ENCODE assay signal across 10 mouse cellular contexts in the genomic region with DNA sequence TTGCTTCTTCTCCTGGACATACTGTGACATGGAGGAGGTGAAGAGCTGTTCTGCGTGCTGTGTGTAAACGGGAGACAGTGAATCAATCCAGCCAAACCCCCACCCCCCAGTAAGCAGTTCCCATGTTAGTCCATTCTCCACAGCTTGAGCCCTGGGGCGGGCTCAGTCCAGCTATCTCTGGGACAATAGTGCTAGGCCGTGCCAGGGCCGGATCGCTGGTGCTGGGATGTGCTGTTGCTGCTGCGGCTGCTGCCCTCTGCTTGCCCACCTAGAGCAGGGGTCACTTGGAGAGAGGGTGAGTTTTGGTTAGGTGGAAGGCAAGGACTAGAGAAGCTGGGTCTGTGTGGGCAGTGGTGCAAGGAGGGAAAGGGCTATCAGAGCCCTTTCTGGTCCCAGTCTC. TPM values are rescaled to one million over a fixed set of nuclear protein-coding genes. Genes with fewer than 3 reads are reported as not detected.
DNase-seq lines count a peak whose midpoint lies in the region; ATAC-seq and TF ChIP-seq lines count a peak whose summit lies in the region.
"Had no signal": no experiment of that assay in that cellular context is flagged by ENCODE, and none has a peak within 500 bp of the region (broad histone marks: within the 10 kb centered on the region; RNA-seq: fewer than 3 reads in every experiment).

No protein-coding gene starts in this region.

- H3K27me3 ChIP-seq in kidney, postnatal 0 days (ENCODE audit: insufficient read depth, low read length): no peaks in the 10 kb centered on the region
- H3K27me3 ChIP-seq in G1E (ENCODE audit: insufficient read depth, low read length): no peaks in the 10 kb centered on the region
- no peaks in the 10 kb centered on the region for H3K27me3 ChIP-seq in liver, embryonic 13.5 days

- no peak overlapping the region for H3K9ac ChIP-seq in kidney, postnatal 0 days (ENCODE audit: low read depth, low read length)
- peak overlapping the region; percentile 23 for H3K9ac ChIP-seq in liver, embryonic 13.5 days

- no peak for ATAC-seq in kidney, postnatal 0 days (replicated peaks; ENCODE audit: low FRiP score, low read depth)
- no peak for ATAC-seq in G1E (ENCODE audit: extremely low read depth, insufficient number of reproducible peaks, low FRiP score, poor library complexity, severe bottlenecking)
- no peak for ATAC-seq in liver, embryonic 13.5 days (ENCODE audit: low read depth)
- ATAC-seq in CD4-positive, CD25-positive, alpha-beta regulatory T cell, adult 4 months: no peak

- no peak overlapping the region for H3K4me3 ChIP-seq in kidney, postnatal 0 days (replicated peaks; ENCODE audit: low read depth, low read length)
- peak overlapping the region; percentile 31; the same call in 1 of the 2 replicates for H3K4me3 ChIP-seq in G1E (ENCODE audit: low read depth, low read length)
- no peak overlapping the region for H3K4me3 ChIP-seq in brown adipose tissue, adult 24 weeks (ENCODE audit: insufficient read depth, low read depth, low read length)
- no peak overlapping the region for H3K4me3 ChIP-seq in liver, embryonic 13.5 days (replicated peaks)

- peaks cover 16% of the 10 kb centered on the region for H3K36me3 ChIP-seq in kidney, postnatal 0 days (ENCODE audit: insufficient read depth, low read length)
- H3K36me3 ChIP-seq in G1E (replicated peaks): peaks cover 80% of the 10 kb centered on the region
- peaks cover 14% of the 10 kb centered on the region for H3K36me3 ChIP-seq in liver, embryonic 13.5 days

- 50% methylated on average over 7 of the region's 7 CpGs for WGBS in kidney, postnatal 0 days
- 66% methylated on average over 7 of the region's 7 CpGs for WGBS in liver, embryonic 13.5 days (ENCODE audit: insufficient replicate concordance)

- no peak overlapping the region for H3K4me2 ChIP-seq in kidney, postnatal 0 days (ENCODE audit: low read length)
- H3K4me2 ChIP-seq in liver, embryonic 13.5 days: 0 out of 2 replicates have a peak overlapping the region, but pooled peaks have one; percentile 14

- H3K9me3 ChIP-seq in kidney, postnatal 0 days (replicated peaks; ENCODE audit: low read length): no peaks in the 10 kb centered on the region
- no peaks in the 10 kb centered on the region for H3K9me3 ChIP-seq in G1E (replicated peaks)
- no peaks in the 10 kb centered on the region for H3K9me3 ChIP-seq in liver, embryonic 13.5 days (replicated peaks)

- no peak for TF ChIP-seq CTCF in kidney, postnatal 0 days (IDR thresholded peaks at IDR 0.05; ENCODE audit: low read depth)
- TF ChIP-seq CTCF in G1E (IDR thresholded peaks at IDR 0.05; ENCODE audit: low read depth, low read length): no peak

- 0 out of 2 replicates have a peak overlapping the region, but pooled peaks have one; percentile 21 for H3K27ac ChIP-seq in kidney, postnatal 0 days
- H3K27ac ChIP-seq in brown adipose tissue, adult 24 weeks (replicated peaks; ENCODE audit: low read depth, low read length): peak overlapping the region; percentile 33
- peak overlapping the region; percentile 51 for H3K27ac ChIP-seq in liver, embryonic 13.5 days

- peaks cover 38% of the 10 kb centered on the region for H3K4me1 ChIP-seq in kidney, postnatal 0 days (replicated peaks; ENCODE audit: insufficient read depth, low read length)
- peaks cover 86% of the 10 kb centered on the region for H3K4me1 ChIP-seq in G1E (ENCODE audit: insufficient read depth, low read depth, low read length)
- peaks cover 50% of the 10 kb centered on the region for H3K4me1 ChIP-seq in brown adipose tissue, adult 24 weeks (ENCODE audit: control insufficient read depth, insufficient read depth, insufficient read length, low read length)
- peaks cover 98% of the 10 kb centered on the region for H3K4me1 ChIP-seq in liver, embryonic 13.5 days (replicated peaks)

- no peak for DNase-seq in kidney, postnatal 0 days (ENCODE audit: low spot score)
- DNase-seq in kidney, adult 11 months: no peak
- no peak for DNase-seq in G1E (ENCODE audit: low spot score)
- no peak for DNase-seq in liver, embryonic 13.5 days
- no peak for DNase-seq in left cerebral cortex, adult 11 months (ENCODE audit: low spot score)
- DNase-seq: kidney, postnatal 14 days; right cerebral cortex, postnatal 14 days had no signal

RNA-seq across cellular contexts. Expression of gene Arhgef2, which starts 20.6 kb away (rescaled TPM):
- polyA plus RNA-seq in kidney, postnatal 0 days (2015; fragmentation: Nextera tagmentation; extraction: Ambion mirVana): 53.7 and 65.4 TPM in 2 replicates
- 170 and 181 TPM in 2 replicates for total RNA-seq in G1E (2014; fragmentation: Nextera tagmentation)
- 64.2 and 66.2 TPM in 2 replicates for total RNA-seq in G1E (2017)
- polyA plus RNA-seq in G1E (2012): 277 and 291 TPM in 2 replicates
- 13.7 and 23.6 TPM in 2 replicates for polyA plus RNA-seq in brown adipose tissue, adult 24 weeks (2012; ENCODE audit: insufficient read depth, insufficient read length, missing spikeins)
- polyA plus RNA-seq in liver, embryonic 13.5 days (2015; fragmentation: Nextera tagmentation; extraction: Ambion mirVana): 16.4 and 17.9 TPM in 2 replicates
- polyA plus RNA-seq in CD4-positive, CD25-positive, alpha-beta regulatory T cell, adult 4 months (2017; shearing (Covaris generic)): 10 to 100 TPM; 36.5 to 48.6 TPM

RNA-seq across cellular contexts. Expression of gene Rxfp4, which starts 26.6 kb away (rescaled TPM):
- not detected in 2 replicates for polyA plus RNA-seq in kidney, postnatal 0 days (2015; fragmentation: Nextera tagmentation; extraction: Ambion mirVana)
- not detected in 2 replicates for total RNA-seq in G1E (2014; fragmentation: Nextera tagmentation)
- total RNA-seq in G1E (2017): 0.12 TPM in 1 of 2 replicates, not detected in the other
- not detected in 2 replicates for polyA plus RNA-seq in G1E (2012)
- polyA plus RNA-seq in brown adipose tissue, adult 24 weeks (2012; ENCODE audit: insufficient read depth, insufficient read length, missing spikeins): not detected in 2 replicates
- not detected in 2 replicates for polyA plus RNA-seq in liver, embryonic 13.5 days (2015; fragmentation: Nextera tagmentation; extraction: Ambion mirVana)
- under 1 TPM in 1 of 2 experiments, not detected in 1; 0.26 TPM for polyA plus RNA-seq in CD4-positive, CD25-positive, alpha-beta regulatory T cell, adult 4 months (2017; shearing (Covaris generic))
- total RNA-seq: megakaryocyte progenitor cell, adult 5-6 weeks had no signal

RNA-seq across cellular contexts. Expression of gene Ssr2, which starts 50.6 kb away (rescaled TPM):
- 294 and 311 TPM in 2 replicates for polyA plus RNA-seq in kidney, postnatal 0 days (2015; fragmentation: Nextera tagmentation; extraction: Ambion mirVana)
- total RNA-seq in G1E (2014; fragmentation: Nextera tagmentation) (269 and 289 TPM in 2 replicates), G1E (2017) (132 and 134 TPM in 2 replicates)
- 123 and 280 TPM in 2 replicates for polyA plus RNA-seq in G1E (2012)
- polyA plus RNA-seq in brown adipose tissue, adult 24 weeks (2012; ENCODE audit: insufficient read depth, insufficient read length, missing spikeins): 84.2 and 89.0 TPM in 2 replicates
- 187 and 206 TPM in 2 replicates for polyA plus RNA-seq in liver, embryonic 13.5 days (2015; fragmentation: Nextera tagmentation; extraction: Ambion mirVana)
- 100 to 1,000 TPM; 160 to 161 TPM for polyA plus RNA-seq in CD4-positive, CD25-positive, alpha-beta regulatory T cell, adult 4 months (2017; shearing (Covaris generic))

RNA-seq across cellular contexts. Expression of gene Khdc4, which starts 59.3 kb away (rescaled TPM):
- 71.4 and 72.1 TPM in 2 replicates for polyA plus RNA-seq in kidney, postnatal 0 days (2015; fragmentation: Nextera tagmentation; extraction: Ambion mirVana)
- total RNA-seq in G1E (2014; fragmentation: Nextera tagmentation) (98.1 and 102 TPM in 2 replicates), G1E (2017) (83.9 and 88.8 TPM in 2 replicates)
- 16.7 and 18.5 TPM in 2 replicates for polyA plus RNA-seq in G1E (2012)
- polyA plus RNA-seq in brown adipose tissue, adult 24 weeks (2012; ENCODE audit: insufficient read depth, insufficient read length, missing spikeins): 17.1 and 28.6 TPM in 2 replicates
- 23.8 and 29.9 TPM in 2 replicates for polyA plus RNA-seq in liver, embryonic 13.5 days (2015; fragmentation: Nextera tagmentation; extraction: Ambion mirVana)
- polyA plus RNA-seq in CD4-positive, CD25-positive, alpha-beta regulatory T cell, adult 4 months (2017; shearing (Covaris generic)): 10 to 100 TPM; 49.8 to 50.2 TPM
